Mouse (Mus musculus) liver, embryonic 15.5 days (tissue): ENCODE measurements around the gene Aoc2. TPM values are rescaled to one million over a fixed set of nuclear protein-coding genes. Genes with fewer than 3 reads are reported as not detected.
"Not testable (repeated sequence)": the region's sequence is repeated elsewhere in the genome, so short reads cannot be mapped to it uniquely, and the experiment has no call there.

Experiments
- ATAC-seq: fragments of 200-750 bp; cut with Nextera tagmentation; 2 replicates; pipeline ENCODE4 v1.8.0; 2017; ENCODE audit warnings: moderate number of reproducible peaks, mild to moderate bottlenecking, moderate library complexity; ENCODE audit not compliant: insufficient read depth
- H3K27ac ChIP-seq: fragments of 300-500 bp; sonication (generic); replicated peaks from 2 replicates; pipeline ENCODE4 v1.5.1; 2015; ENCODE audit warnings: mild to moderate bottlenecking, inconsistent platforms
- H3K27me3 ChIP-seq: fragments of 300-500 bp; sonication (generic); 2 replicates; pipeline ENCODE4 v1.6.1; 2015; ENCODE audit warnings: mild to moderate bottlenecking, inconsistent platforms
- H3K36me3 ChIP-seq: fragments of 300-500 bp; sonication (generic); replicated peaks from 2 replicates; pipeline ENCODE4 v1.6.1; 2015; ENCODE audit warnings: moderate library complexity, mild to moderate bottlenecking, inconsistent platforms
- H3K4me1 ChIP-seq: fragments of 300-500 bp; sonication (generic); replicated peaks from 2 replicates; pipeline ENCODE4 v1.6.1; 2015; ENCODE audit warnings: inconsistent platforms
- H3K4me2 ChIP-seq: fragments of 300-500 bp; sonication (generic); 2 replicates; pipeline ENCODE4 v1.6.1; 2015; ENCODE audit warnings: moderate library complexity, mild to moderate bottlenecking, inconsistent platforms
- H3K4me3 ChIP-seq: fragments of 300-500 bp; sonication (generic); replicated peaks from 2 replicates; pipeline ENCODE4 v1.5.1; 2015; ENCODE audit warnings: mild to moderate bottlenecking, inconsistent platforms
- H3K9ac ChIP-seq: fragments of 300-500 bp; sonication (generic); 2 replicates; pipeline ENCODE4 v1.6.1; 2015; ENCODE audit warnings: moderate library complexity, mild to moderate bottlenecking, inconsistent platforms
- H3K9me3 ChIP-seq: fragments of 300-500 bp; sonication (generic); replicated peaks from 2 replicates; pipeline ENCODE4 v1.6.1; 2016; ENCODE audit warnings: inconsistent platforms
- WGBS: fragments of 180-500 bp; shearing (Covaris S2); methylation state at CpG from one replicate; pipeline ENCODE4 v1.1.7; 2015; ENCODE audit warnings: mixed read lengths; ENCODE audit not compliant: insufficient replicate concordance; 5-methylcytosine and 5-hydroxymethylcytosine counted together
- polyA plus RNA-seq: library from polyadenylated mRNA; unstranded; fragments of >200 nt; fragmentation: Nextera tagmentation; extraction: Ambion mirVana; gene quantifications from 2 replicates; pipeline ENCODE4 v1.2.1, GENCODE M21; 2015

Aoc2 gene
- polyA plus RNA-seq, 1 experiment from 2014 or later, result 1.5 TPM

- Histone ChIP-seq H3K4me3 (no peak overlapping the region), H3K27ac (no peak overlapping the region), H3K4me2 (no peak overlapping the region), H3K27me3 (no peaks in the 10 kb centered on the region), H3K36me3 (no peaks in the 10 kb centered on the region), H3K9me3 (no peaks in the 10 kb centered on the region), H3K9ac (no peak overlapping the region), H3K4me1 (peaks cover 17% of the 10 kb centered on the region)
- no peak for ATAC-seq
- 40% methylated on average over 3 of the region's 3 CpGs for WGBS
These were observed 32.8 kb downstream of the Aoc2 start for GRCm38 (mm10) chr11:101357505-101358182.

GRCm38 (mm10) chr11:101359776-101360175 is 34.9 kb downstream of the Aoc2 start:
- Histone ChIP-seq H3K4me3 (no peak overlapping the region), H3K27ac (no peak overlapping the region), H3K9me3 (no peaks in the 10 kb centered on the region), H3K4me1 (peaks cover 30% of the 10 kb centered on the region), H3K4me2 (no peak overlapping the region), H3K27me3 (no peaks in the 10 kb centered on the region), H3K36me3 (no peaks in the 10 kb centered on the region), H3K9ac (no peak overlapping the region)
- ATAC-seq, result no peak
- WGBS, result 61% methylated on average over 9 of the region's 9 CpGs

GRCm38 (mm10) chr11:101360651-101361113 is 35.8 kb downstream of the Aoc2 start:
- H3K27me3 ChIP-seq, result no peaks in the 10 kb centered on the region
- ATAC-seq, result no peak
- H3K4me3 ChIP-seq, result no peak overlapping the region
- H3K27ac ChIP-seq, result 0 out of 2 replicates have a peak overlapping the region, but pooled peaks have one; percentile 10
- peaks cover 33% of the 10 kb centered on the region for H3K4me1 ChIP-seq
- no peak overlapping the region for H3K4me2 ChIP-seq
- 32% methylated on average over 3 of the region's 3 CpGs for WGBS
- no peaks in the 10 kb centered on the region for H3K36me3 ChIP-seq
- H3K9ac ChIP-seq, result no peak overlapping the region
- no peaks in the 10 kb centered on the region for H3K9me3 ChIP-seq

GRCm38 (mm10) chr11:101364531-101364931 is 39.7 kb downstream of the Aoc2 start:
- Histone ChIP-seq H3K4me3 (no peak overlapping the region), H3K27ac (0 out of 2 replicates have a peak overlapping the region, but pooled peaks have one; percentile 14), H3K9me3 (no peaks in the 10 kb centered on the region), H3K4me2 (no peak overlapping the region), H3K4me1 (peaks cover 33% of the 10 kb centered on the region), H3K36me3 (no peaks in the 10 kb centered on the region), H3K27me3 (no peaks in the 10 kb centered on the region), H3K9ac (no peak overlapping the region)
- WGBS, result 15% methylated on average over 5 of the region's 5 CpGs
- ATAC-seq, result peak; percentile 32

GRCm38 (mm10) chr11:101367326-101367935 is 42.6 kb downstream of the Aoc2 start, which contains the start of gene G6pc:
Gene G6pc, plus strand, starts transcription at chr11:101367561.
- Histone ChIP-seq H3K27ac (no peak within 1 kb of the TSS), H3K36me3 (no peaks in the 10 kb centered on the region), H3K9ac (no peak within 1 kb of the TSS), H3K4me3 (no peak within 1 kb of the TSS), H3K9me3 (no peaks in the 10 kb centered on the region), H3K4me1 (peaks cover 16% of the 10 kb centered on the region), H3K27me3 (peaks cover 7% of the 10 kb centered on the region; the same call in 1 of the 2 replicates), H3K4me2 (no peak within 1 kb of the TSS)
- WGBS, result 68% methylated on average over 8 of the region's 8 CpGs
- ATAC-seq, result no peak

- H3K4me3 ChIP-seq, result no peak overlapping the region
- H3K4me2 ChIP-seq, result no peak overlapping the region
- no peak overlapping the region for H3K9ac ChIP-seq
- H3K9me3 ChIP-seq, result no peaks in the 10 kb centered on the region
- no peak overlapping the region for H3K27ac ChIP-seq
- peaks cover 11% of the 10 kb centered on the region for H3K27me3 ChIP-seq
- no peaks in the 10 kb centered on the region for H3K4me1 ChIP-seq
- ATAC-seq, result no peak
- 50% methylated on average over 5 of the region's 5 CpGs for WGBS
- no peaks in the 10 kb centered on the region for H3K36me3 ChIP-seq
These were observed 45.3 kb downstream of the Aoc2 start for GRCm38 (mm10) chr11:101370141-101370540.

- Histone ChIP-seq H3K27ac (no peak overlapping the region), H3K9me3 (no peaks in the 10 kb centered on the region), H3K36me3 (no peaks in the 10 kb centered on the region), H3K4me1 (no peaks in the 10 kb centered on the region), H3K9ac (no peak overlapping the region), H3K27me3 (peaks cover 18% of the 10 kb centered on the region), H3K4me3 (no peak overlapping the region), H3K4me2 (no peak overlapping the region)
- 34% methylated on average over 7 of the region's 7 CpGs for WGBS
- no peak for ATAC-seq
These were observed 49.6 kb downstream of the Aoc2 start for GRCm38 (mm10) chr11:101374421-101374938.

- not testable (repeated sequence) for H3K4me2 ChIP-seq, H3K9me3 ChIP-seq, H3K27ac ChIP-seq, H3K4me1 ChIP-seq, H3K9ac ChIP-seq, ATAC-seq, H3K4me3 ChIP-seq, H3K36me3 ChIP-seq
- H3K27me3 ChIP-seq, result peaks cover 15% of the 10 kb centered on the region
- 68% methylated on average over 8 of the region's 8 CpGs for WGBS
These were observed 53.3 kb downstream of the Aoc2 start for GRCm38 (mm10) chr11:101378196-101378595.

GRCm38 (mm10) chr11:101378926-101379325 is 54.1 kb downstream of the Aoc2 start:
- Histone ChIP-seq H3K4me2 (no peak overlapping the region), H3K9ac (no peak overlapping the region), H3K27ac (no peak overlapping the region), H3K9me3 (no peaks in the 10 kb centered on the region), H3K4me1 (no peaks in the 10 kb centered on the region), H3K36me3 (no peaks in the 10 kb centered on the region), H3K4me3 (no peak overlapping the region), H3K27me3 (peaks cover 15% of the 10 kb centered on the region)
- ATAC-seq, result no peak
- WGBS, result 56% methylated on average over 6 of the region's 6 CpGs
